Mouse (Mus musculus): Measurements from ENCODE around the gene Chad. TPM values are rescaled to one million over a fixed set of nuclear protein-coding genes. Genes with fewer than 3 reads are reported as not detected.

Gene Chad
- polyA plus RNA-seq, 1 experiment from 2014 or later = 0.12 TPM

DNA sequence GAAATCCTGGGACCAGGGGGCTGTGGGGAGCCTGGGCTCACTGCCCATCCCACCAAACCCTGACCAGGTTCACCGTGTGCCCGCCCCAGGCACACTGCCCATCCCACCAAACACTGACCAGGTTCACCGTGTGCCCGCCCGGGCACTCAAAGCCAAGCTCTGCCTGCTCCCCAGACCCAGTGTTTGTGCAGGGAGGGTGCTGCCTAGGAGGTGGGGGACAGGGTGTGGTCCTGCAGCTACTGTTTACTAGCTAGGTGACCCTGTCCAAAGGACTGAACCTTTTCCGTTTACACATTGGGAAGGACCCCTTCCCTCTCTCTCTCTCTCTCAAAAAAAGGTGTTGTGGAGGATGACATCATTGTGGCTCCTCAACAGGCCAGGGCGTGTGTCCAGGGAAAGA, 2.5 kb downstream of the Chad start:
- Histone ChIP-seq H3K27ac (no peak overlapping the region), H3K4me1 (replicated peaks) (peaks cover 17% of the 10 kb centered on the region), H3K4me2 (replicated peaks) (no peak overlapping the region), H3K27me3 (peaks cover 34% of the 10 kb centered on the region), H3K9ac (replicated peaks) (no peak overlapping the region), H3K36me3 (no peaks in the 10 kb centered on the region), H3K4me3 (replicated peaks) (no peak overlapping the region), H3K9me3 (no peaks in the 10 kb centered on the region)
- no peak for ATAC-seq
- 90% methylated on average over 7 of the region's 7 CpGs for whole genome bisulfite sequencing

DNA sequence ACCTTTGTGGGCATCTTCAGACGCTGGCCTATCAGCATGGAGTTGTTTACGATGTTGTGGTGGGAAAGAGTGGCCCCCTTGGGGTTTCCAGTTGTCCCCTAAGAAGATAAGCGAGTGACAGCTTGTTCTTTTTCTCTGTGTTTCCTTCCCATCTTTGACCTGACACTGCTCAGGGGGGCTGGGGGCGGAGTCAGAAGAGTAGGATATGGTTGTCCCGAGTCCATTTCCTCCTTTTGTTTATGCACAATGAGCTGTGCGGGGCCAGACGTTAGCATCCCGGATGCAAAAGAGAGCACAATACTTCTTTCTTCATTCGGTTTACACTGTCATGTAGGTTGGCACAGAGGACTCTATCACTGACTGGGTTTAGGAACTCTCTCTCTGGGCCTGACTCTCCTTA, 5.8 kb downstream of the Chad start:
- Histone ChIP-seq H3K27me3 (peaks cover 10% of the 10 kb centered on the region), H3K9me3 (no peaks in the 10 kb centered on the region), H3K4me3 (replicated peaks) (no peak overlapping the region), H3K9ac (replicated peaks) (no peak overlapping the region), H3K27ac (no peak overlapping the region), H3K36me3 (no peaks in the 10 kb centered on the region), H3K4me1 (replicated peaks) (0 out of 2 replicates have a peak, but pooled peaks cover 3% of the 10 kb centered on the region), H3K4me2 (replicated peaks) (no peak overlapping the region)
- WGBS = 51% methylated on average over 9 of the region's 9 CpGs
- no peak for ATAC-seq

DNA sequence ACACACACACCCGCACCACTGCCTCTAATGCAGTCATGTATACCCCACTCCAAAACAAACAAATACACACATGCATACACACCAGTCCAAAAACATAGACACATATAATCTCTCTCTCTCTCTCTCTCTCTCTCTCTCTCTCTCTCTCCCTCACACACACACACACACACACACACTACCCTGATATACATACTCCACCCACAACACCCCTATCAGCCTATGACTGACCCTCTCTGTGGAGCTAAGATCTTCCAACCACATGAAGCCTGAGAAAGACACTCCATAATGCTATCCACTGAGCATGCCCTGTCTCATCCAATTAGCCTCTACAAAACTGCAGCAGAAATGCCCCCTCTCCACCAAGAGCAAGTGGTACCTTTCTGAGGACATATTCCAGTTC, 7.0 kb downstream of the Chad start:
- Histone ChIP-seq H3K9me3 (no peaks in the 10 kb centered on the region), H3K9ac (replicated peaks) (no peak overlapping the region), H3K36me3 (no peaks in the 10 kb centered on the region), H3K27me3 (no peaks in the 10 kb centered on the region), H3K27ac (no peak overlapping the region), H3K4me2 (replicated peaks) (no peak overlapping the region), H3K4me1 (replicated peaks) (0 out of 2 replicates have a peak, but pooled peaks cover 3% of the 10 kb centered on the region), H3K4me3 (replicated peaks) (no peak overlapping the region)
- 89% methylated on average over 1 of the region's 1 CpGs for WGBS
- no peak for ATAC-seq

DNA sequence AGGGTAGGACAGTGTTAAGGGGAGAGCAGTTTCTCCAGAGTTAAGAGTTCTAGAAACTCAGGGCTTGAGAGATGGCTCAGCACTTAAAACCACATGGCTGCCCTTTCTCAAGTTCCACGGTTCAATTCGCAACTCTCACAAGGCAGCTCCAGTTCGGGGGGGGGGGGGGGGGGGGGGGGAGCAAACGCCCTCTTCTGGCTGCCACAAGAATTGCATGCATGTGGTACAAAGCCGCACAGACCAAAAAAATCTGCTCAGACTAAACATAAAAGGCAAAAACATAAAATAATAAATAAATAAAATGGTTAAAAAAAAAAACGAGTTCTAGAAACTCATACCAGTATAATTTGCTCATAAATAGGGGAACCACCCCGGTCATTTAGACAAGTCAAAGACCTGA, 9.7 kb downstream of the Chad start:
- Histone ChIP-seq H3K4me1 (replicated peaks) (0 out of 2 replicates have a peak, but pooled peaks cover 3% of the 10 kb centered on the region), H3K4me3 (replicated peaks) (no peak overlapping the region)
- WGBS = 24% methylated on average over 6 of the region's 7 CpGs

DNA sequence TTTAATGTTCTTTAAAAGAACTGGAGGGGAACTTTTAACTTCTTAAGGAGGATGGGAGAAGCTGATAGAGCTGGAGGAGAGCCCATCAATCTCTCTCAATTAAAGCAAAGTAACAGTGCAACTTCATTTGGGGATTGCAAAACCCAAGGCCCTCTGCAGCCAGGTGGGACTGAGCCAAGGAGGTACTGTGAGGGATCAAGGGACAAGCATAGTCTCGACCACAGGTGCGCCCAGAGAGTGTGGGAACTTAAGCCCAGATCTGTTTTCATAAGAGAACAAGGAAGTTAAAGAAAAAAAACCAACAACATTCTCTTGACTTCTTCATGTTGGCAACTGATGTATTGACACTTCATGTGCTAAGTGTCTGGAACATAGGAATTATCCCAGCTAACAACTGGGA, 10.2 kb downstream of the Chad start:
- no peak overlapping the region for H3K4me3 ChIP-seq (replicated peaks)
- H3K27ac ChIP-seq = no peak overlapping the region
- WGBS = 80% methylated on average over 2 of the region's 2 CpGs
- 0 out of 2 replicates have a peak, but pooled peaks cover 3% of the 10 kb centered on the region for H3K4me1 ChIP-seq (replicated peaks)
- no peak overlapping the region for H3K4me2 ChIP-seq (replicated peaks)
- H3K9ac ChIP-seq (replicated peaks) = no peak overlapping the region
- H3K27me3 ChIP-seq = no peaks in the 10 kb centered on the region
- no peak for ATAC-seq
- no peaks in the 10 kb centered on the region for H3K9me3 ChIP-seq
- H3K36me3 ChIP-seq = no peaks in the 10 kb centered on the region

More for the DNA sequence above, 9.7 kb downstream of the Chad start:
- Histone ChIP-seq H3K36me3 (no peaks in the 10 kb centered on the region), H3K9ac (replicated peaks) (no peak overlapping the region), H3K9me3 (no peaks in the 10 kb centered on the region), H3K27ac (no peak overlapping the region), H3K4me2 (replicated peaks) (no peak overlapping the region), H3K27me3 (no peaks in the 10 kb centered on the region)
- ATAC-seq = no peak

DNA sequence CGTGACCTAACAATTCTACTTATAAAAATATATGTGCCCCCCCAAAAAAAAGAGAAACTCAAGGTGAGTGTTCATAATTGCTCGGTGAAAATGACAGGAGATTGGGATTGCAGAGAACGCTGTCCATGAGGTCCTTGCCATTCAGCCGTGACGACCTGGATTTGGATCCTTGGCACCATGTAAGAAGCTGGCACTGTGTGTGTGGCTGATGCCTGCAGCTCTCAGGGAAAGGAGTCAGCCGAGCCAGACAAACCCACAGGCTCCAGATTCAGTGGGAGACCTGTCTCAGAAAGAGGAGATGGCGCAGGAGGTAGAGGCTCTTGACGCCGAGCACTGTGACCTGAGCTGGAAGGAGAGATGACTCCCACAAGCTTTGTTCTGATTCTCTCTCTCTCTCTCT, 11.5 kb downstream of the Chad start:
- H3K4me1 ChIP-seq (replicated peaks) = no peaks in the 10 kb centered on the region
- no peaks in the 10 kb centered on the region for H3K36me3 ChIP-seq
- WGBS = 88% methylated on average over 9 of the region's 9 CpGs
- no peak overlapping the region for H3K4me3 ChIP-seq (replicated peaks)
- H3K27me3 ChIP-seq = no peaks in the 10 kb centered on the region
- ATAC-seq = no peak
- no peak overlapping the region for H3K27ac ChIP-seq
- no peak overlapping the region for H3K9ac ChIP-seq (replicated peaks)
- no peaks in the 10 kb centered on the region for H3K9me3 ChIP-seq
- no peak overlapping the region for H3K4me2 ChIP-seq (replicated peaks)

DNA sequence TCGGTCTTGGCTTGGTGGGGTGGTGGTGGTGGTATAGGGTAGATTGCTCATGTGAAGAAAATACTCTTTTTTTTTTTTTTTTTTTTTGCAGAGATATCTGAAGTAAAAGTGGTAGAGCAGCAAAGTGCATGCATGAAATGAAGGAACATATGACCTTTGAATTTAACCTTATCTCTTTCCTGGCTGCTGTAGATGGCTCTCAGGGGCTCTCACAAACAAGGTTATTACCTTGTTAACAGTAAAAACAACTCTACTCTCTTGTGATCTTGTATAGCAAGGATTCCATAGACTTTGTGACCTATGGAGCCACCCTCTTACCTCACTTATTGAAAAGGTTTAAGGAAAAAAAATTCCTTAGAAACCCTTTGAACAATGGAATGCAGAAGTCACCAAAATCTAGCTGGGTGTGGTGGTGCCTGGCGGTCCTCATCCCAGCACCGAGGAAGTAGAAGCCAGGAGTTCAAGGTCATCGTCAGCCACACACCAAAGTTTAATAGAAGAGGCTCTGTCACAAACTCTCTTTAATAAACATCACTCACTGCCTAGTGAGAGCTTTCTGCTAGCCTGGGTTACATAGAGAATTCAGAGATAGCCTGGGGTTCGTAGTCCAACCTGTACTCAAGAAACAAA, 15.4 kb downstream of the Chad start:
- Histone ChIP-seq H3K27ac (no peak overlapping the region), H3K36me3 (no peaks in the 10 kb centered on the region), H3K4me3 (replicated peaks) (no peak overlapping the region), H3K9ac (replicated peaks) (no peak overlapping the region), H3K27me3 (no peaks in the 10 kb centered on the region), H3K9me3 (no peaks in the 10 kb centered on the region), H3K4me1 (replicated peaks) (no peaks in the 10 kb centered on the region), H3K4me2 (replicated peaks) (no peak overlapping the region)
- WGBS = 87% methylated on average over 5 of the region's 5 CpGs
- ATAC-seq = no peak

DNA sequence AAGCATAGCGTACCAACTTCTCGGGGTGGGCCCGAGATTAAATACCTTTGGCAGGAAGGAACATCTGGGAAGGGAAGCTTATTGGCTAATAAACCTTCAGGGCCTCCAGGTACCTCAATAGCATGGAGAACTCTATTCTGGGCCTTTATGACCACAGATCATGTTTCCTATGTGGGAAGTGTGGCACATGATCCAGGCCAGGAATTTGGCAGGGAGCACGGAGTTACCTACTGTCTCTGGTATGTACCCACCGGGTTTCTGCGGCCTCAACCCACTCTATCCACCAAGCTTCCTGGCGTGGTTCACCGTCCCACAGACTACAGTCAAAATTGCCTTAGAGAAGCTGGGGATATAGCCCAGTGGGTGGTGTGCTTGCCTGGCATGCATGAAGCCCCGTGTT, 20.2 kb downstream of the Chad start:
- no peaks in the 10 kb centered on the region for H3K27me3 ChIP-seq
- H3K27ac ChIP-seq = no peak overlapping the region
- H3K9ac ChIP-seq (replicated peaks) = no peak overlapping the region
- no peaks in the 10 kb centered on the region for H3K36me3 ChIP-seq
- H3K4me1 ChIP-seq (replicated peaks) = no peaks in the 10 kb centered on the region
- no peak overlapping the region for H3K4me2 ChIP-seq (replicated peaks)
- no peaks in the 10 kb centered on the region for H3K9me3 ChIP-seq
- 97% methylated on average over 9 of the region's 9 CpGs for WGBS
- no peak for ATAC-seq
- H3K4me3 ChIP-seq (replicated peaks) = no peak overlapping the region

DNA sequence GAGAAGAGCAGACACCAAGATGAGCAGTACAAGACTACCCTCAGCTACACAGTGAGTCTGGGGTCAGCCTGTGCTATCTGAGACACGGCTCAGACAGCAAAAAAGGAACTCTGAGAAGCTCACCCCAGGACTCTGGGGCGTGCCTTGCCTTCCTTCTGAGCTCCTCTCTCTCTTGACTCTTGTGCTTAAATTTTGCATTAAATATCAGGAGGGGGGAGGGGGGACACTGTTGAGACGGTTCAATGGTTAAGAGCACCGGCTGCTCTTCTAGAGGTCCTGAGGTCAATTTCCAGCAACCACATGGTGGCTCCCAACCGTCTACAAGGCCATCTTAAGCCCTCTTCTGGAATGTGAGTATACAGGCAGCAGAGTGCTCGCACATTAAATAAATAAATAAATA, 22.7 kb downstream of the Chad start:
- WGBS = 71% methylated on average over 6 of the region's 6 CpGs
- ATAC-seq = no peak
- Histone ChIP-seq H3K4me3 (replicated peaks) (no peak overlapping the region), H3K9me3 (no peaks in the 10 kb centered on the region), H3K4me2 (replicated peaks) (no peak overlapping the region), H3K36me3 (no peaks in the 10 kb centered on the region), H3K9ac (replicated peaks) (no peak overlapping the region), H3K27me3 (no peaks in the 10 kb centered on the region), H3K27ac (no peak overlapping the region), H3K4me1 (replicated peaks) (0 out of 2 replicates have a peak, but pooled peaks cover 4% of the 10 kb centered on the region)

DNA sequence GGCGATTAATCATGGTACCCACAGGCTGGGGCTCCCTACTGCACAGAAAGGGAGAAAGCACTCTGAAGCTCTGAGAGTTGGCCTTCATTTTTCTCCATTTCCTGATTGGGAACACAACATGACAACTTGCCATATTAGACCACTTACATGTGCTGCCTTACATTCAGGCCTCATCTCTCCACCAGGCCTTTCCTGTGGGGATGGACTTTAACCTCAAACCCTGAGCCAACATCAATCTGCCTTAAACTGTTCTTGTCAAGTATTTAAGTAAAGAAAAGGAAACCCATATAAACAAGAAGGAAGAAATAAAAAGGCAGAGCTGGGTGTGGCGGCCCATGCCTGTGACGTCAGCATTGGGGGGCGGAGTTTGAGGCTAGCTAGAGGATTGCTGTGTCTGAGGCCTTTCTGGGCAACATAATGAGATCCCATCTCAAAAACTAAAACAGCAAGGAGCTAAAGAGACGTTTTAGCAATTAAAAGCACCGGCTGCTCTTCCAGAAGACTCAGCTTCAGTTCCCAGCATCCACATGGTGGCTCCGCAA, 31.5 kb downstream of the Chad start:
- Histone ChIP-seq H3K4me3 (replicated peaks) (no peak overlapping the region), H3K36me3 (no peaks in the 10 kb centered on the region), H3K4me1 (replicated peaks) (peaks cover 5% of the 10 kb centered on the region), H3K9me3 (no peaks in the 10 kb centered on the region), H3K27ac (no peak overlapping the region), H3K4me2 (replicated peaks) (no peak overlapping the region), H3K9ac (replicated peaks) (no peak overlapping the region), H3K27me3 (no peaks in the 10 kb centered on the region)
- no peak for ATAC-seq
- WGBS = 71% methylated on average over 7 of the region's 7 CpGs

DNA sequence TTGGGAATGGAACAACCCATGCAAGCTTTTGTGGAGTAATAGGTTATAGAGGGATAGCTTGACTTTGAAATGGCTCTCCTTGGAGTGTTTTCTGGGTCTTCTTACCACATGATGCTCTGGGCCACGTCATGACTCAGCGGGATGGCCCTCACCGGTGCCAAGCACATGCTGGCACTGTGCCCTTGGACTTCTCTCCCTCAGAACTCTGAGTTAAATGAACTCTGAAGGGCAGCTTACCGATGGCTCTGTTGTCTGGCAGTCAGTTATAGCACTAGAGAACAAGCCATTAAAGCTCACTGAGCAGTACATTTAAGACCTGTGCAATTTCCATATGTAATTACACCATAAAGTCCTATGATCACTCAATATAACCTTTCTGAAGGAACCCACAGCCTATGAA, 32.5 kb downstream of the Chad start:
- no peak for ATAC-seq
- H3K27ac ChIP-seq = no peak overlapping the region
- H3K4me3 ChIP-seq (replicated peaks) = no peak overlapping the region
- peaks cover 10% of the 10 kb centered on the region for H3K4me1 ChIP-seq (replicated peaks)
- WGBS = 93% methylated on average over 4 of the region's 4 CpGs
- H3K4me2 ChIP-seq (replicated peaks) = no peak overlapping the region
- peaks cover 4% of the 10 kb centered on the region; the same call in 1 of the 2 replicates for H3K27me3 ChIP-seq
- H3K36me3 ChIP-seq = no peaks in the 10 kb centered on the region
- no peaks in the 10 kb centered on the region for H3K9me3 ChIP-seq
- H3K9ac ChIP-seq (replicated peaks) = no peak overlapping the region

DNA sequence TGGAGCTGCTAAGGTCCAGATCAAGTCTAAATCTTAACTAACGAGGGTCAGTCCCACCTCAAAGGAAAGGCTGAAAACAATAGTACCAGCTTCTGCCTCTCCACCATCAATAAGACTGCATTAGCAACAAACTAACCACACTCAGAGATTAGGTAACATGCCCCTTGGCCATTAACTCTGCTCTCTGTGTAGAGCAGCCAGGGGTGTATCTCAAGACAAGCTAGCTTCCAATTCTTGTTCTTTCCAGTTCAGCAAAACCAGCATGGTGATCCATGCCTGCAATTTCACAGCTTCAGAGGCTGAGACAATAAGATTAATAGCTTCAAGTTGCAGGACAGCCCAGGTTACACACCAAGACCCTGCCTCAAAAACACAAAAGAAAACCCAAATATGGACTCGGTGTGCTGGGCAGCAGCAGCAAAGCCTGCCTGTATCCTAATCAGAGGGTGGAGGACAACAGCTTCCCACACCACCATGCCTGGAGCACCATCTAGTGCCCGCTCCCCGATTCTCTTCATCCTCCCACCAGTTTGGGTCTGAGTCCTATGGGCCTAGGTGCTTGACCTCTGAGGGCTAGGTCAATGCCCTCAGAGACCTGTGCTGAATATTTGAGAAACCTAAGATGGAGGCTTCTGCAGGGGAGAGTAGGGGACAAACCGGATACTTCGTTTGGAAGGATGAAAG, 33.7 kb downstream of the Chad start:
- Histone ChIP-seq H3K4me1 (replicated peaks) (peaks cover 10% of the 10 kb centered on the region), H3K27ac (no peak overlapping the region), H3K36me3 (no peaks in the 10 kb centered on the region), H3K27me3 (peaks cover 6% of the 10 kb centered on the region; the same call in 1 of the 2 replicates), H3K4me3 (replicated peaks) (no peak overlapping the region), H3K4me2 (replicated peaks) (no peak overlapping the region), H3K9ac (replicated peaks) (no peak overlapping the region), H3K9me3 (no peaks in the 10 kb centered on the region)
- ATAC-seq = no peak
- 81% methylated on average over 6 of the region's 6 CpGs for WGBS

All from midbrain, embryonic 13.5 days (tissue).